Mouse (Mus musculus) bone marrow macrophage, adult 2 months (primary cell): ENCODE results near the gene Eipr1.

Source experiments
- CTCF ChIP-seq: IDR thresholded peaks from 2 replicates; pipeline ENCODE4 v1.5.1; 2012; ENCODE audit warnings: low read depth, mild to moderate bottlenecking, low read length, moderate library complexity
- POLR2A ChIP-seq: IDR thresholded peaks from 2 replicates; pipeline ENCODE4 v1.6.1; 2012; ENCODE audit warnings: mild to moderate bottlenecking, low read depth, low read length, borderline replicate concordance

DNA sequence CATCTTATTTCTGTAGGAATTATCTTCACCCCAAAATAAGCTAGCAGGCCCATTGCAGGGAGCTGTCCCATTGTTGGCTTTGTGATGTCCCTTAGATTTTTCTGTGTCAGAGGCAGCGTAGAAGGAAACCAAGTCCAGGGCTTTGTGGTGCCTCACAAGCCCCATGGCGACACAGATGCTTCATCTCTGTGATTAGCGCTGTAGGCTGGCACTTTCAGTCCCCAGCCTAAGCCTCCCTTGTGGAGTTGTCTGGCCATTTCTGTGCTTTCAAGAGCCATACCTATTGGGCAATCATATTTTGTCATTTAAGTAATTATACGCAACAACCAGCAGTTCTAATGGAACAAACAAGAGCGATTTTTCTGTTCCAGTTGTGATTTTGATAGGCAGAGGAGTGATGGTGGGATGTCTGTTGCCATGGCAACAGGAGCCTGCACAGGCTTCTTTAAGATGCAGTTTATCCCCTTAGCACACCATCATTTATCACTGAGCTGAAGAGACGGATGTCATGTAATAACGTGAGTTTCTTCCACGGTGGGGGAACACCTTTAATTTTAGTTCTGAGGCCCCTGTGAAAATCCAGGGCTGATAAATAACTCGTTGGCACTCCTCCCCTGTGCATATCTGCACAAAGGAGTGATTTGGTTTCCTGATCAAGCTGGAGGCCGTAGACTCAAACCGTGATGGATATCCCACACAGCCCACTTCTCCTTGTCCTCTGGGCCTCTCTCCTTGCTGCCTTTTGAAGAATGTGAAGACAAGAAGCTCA lies 108.1 kb downstream of the Eipr1 start:
- TF ChIP-seq POLR2A (no peak), CTCF (no peak)
